Mouse (Mus musculus) CH12.LX (cell line): ENCODE results near the gene Smim22. TPM values are rescaled to one million over a fixed set of nuclear protein-coding genes. Genes with fewer than 3 reads are reported as not detected.

Source experiments
- DNase-seq: peaks from one replicate; pipeline ENCODE4 v3.0.0-alpha.2; 2013; ENCODE audit errors: extremely low read depth
- H3K27ac ChIP-seq: 2 replicates; pipeline ENCODE4 v1.5.1; 2012; ENCODE audit warnings: low read depth, mild to moderate bottlenecking, control low read depth, moderate library complexity; ENCODE audit not compliant: insufficient read depth
- H3K27me3 ChIP-seq: replicated peaks from 2 replicates; pipeline ENCODE3; 2012; ENCODE audit warnings: inconsistent platforms
- H3K36me3 ChIP-seq, 2 experiments: replicated peaks in 1 of 2; 2 replicates each; pipeline versions ENCODE3 to v1.6.1; 2012; ENCODE audit warnings: inconsistent platforms in 1 of 2, low read length in 1 of 2, mild to moderate bottlenecking in 1 of 2, mixed read lengths in 1 of 2, moderate library complexity in 1 of 2; ENCODE audit not compliant: control insufficient read depth in 1 of 2, insufficient read depth in 1 of 2
- H3K4me1 ChIP-seq, 2 experiments: 2 replicates each; pipeline ENCODE4 v1.6.1; 2012; ENCODE audit warnings: inconsistent platforms in 1 of 2, moderate library complexity in 1 of 2; ENCODE audit not compliant: insufficient read depth in 2 of 2, control insufficient read depth in 1 of 2
- H3K4me2 ChIP-seq: 2 replicates; pipeline ENCODE4 v1.6.1; 2012; ENCODE audit warnings: low read depth, mild to moderate bottlenecking, control low read depth; ENCODE audit not compliant: poor library complexity, insufficient read depth, severe bottlenecking
- H3K4me3 ChIP-seq, 3 experiments: fragments of 150-350 bp in 1 of 3; sonication (generic) in 1 of 3; replicated peaks in 1 of 3; 2 replicates each; pipeline versions ENCODE3 to v1.5.1; 2011 to 2012; ENCODE audit warnings: low read depth in 2 of 3, low read length in 2 of 3, mild to moderate bottlenecking in 2 of 3, moderate library complexity in 2 of 3, control low read depth in 1 of 3, improper control_type of control experiment in 1 of 3, inconsistent platforms in 1 of 3, mixed read lengths in 1 of 3; ENCODE audit not compliant: poor library complexity in 1 of 3
- H3K79me2 ChIP-seq: replicated peaks from 2 replicates; pipeline ENCODE4 v1.6.1; 2012; ENCODE audit warnings: mild to moderate bottlenecking, moderate library complexity; ENCODE audit not compliant: control insufficient read depth, poor library complexity, insufficient read depth, severe bottlenecking; ENCODE audit errors: extremely low read depth
- H3K9ac ChIP-seq: 2 replicates; pipeline ENCODE4 v1.6.1; 2012; ENCODE audit warnings: low read depth, mild to moderate bottlenecking, control low read depth, moderate library complexity; ENCODE audit not compliant: insufficient read depth
- H3K9me3 ChIP-seq: replicated peaks from 2 replicates; pipeline ENCODE3; 2012; ENCODE audit warnings: low read length, inconsistent platforms, mixed read lengths
- BHLHE40 ChIP-seq: IDR thresholded peaks from 2 replicates; pipeline ENCODE4 v1.6.1; 2011; ENCODE audit warnings: mild to moderate bottlenecking, low read depth, low read length, improper control_type of control experiment
- CHD1 ChIP-seq: IDR thresholded peaks from 2 replicates; pipeline ENCODE4 v1.6.1; 2012; ENCODE audit warnings: low read depth, low read length, improper control_type of control experiment, inconsistent platforms
- CTCF ChIP-seq, 2 experiments: IDR thresholded peaks in 1 of 2; conservative IDR thresholded peaks in 1 of 2; 2 replicates each; pipeline ENCODE4 v1.5.1; 2011 to 2012; ENCODE audit warnings: low read depth in 2 of 2, low read length in 2 of 2, improper control_type of control experiment in 1 of 2, inconsistent platforms in 1 of 2, mild to moderate bottlenecking in 1 of 2, moderate library complexity in 1 of 2
- E2F4 ChIP-seq: IDR thresholded peaks from 2 replicates; pipeline ENCODE4 v1.6.1; 2011; ENCODE audit warnings: low read depth, low read length, improper control_type of control experiment; ENCODE audit not compliant: insufficient replicate concordance
- ELF1 ChIP-seq: IDR thresholded peaks from 2 replicates; pipeline ENCODE4 v1.6.1; 2014; ENCODE audit warnings: low read depth, mild to moderate bottlenecking, inconsistent platforms, low read length, improper control_type of control experiment
- GABPA ChIP-seq: IDR thresholded peaks from 2 replicates; pipeline ENCODE4 v1.6.1; 2012; ENCODE audit warnings: low read depth, low read length, improper control_type of control experiment, inconsistent platforms; ENCODE audit not compliant: insufficient replicate concordance
- HCFC1 ChIP-seq: IDR thresholded peaks from 2 replicates; pipeline ENCODE4 v1.6.1; 2012; ENCODE audit warnings: low read depth, mild to moderate bottlenecking, inconsistent platforms, low read length, improper control_type of control experiment
- JUN ChIP-seq: IDR thresholded peaks from 2 replicates; pipeline ENCODE4 v1.6.1; 2011; ENCODE audit warnings: low read depth, mild to moderate bottlenecking, low read length, improper control_type of control experiment, moderate library complexity; ENCODE audit not compliant: insufficient read depth
- MAFK ChIP-seq: IDR thresholded peaks from 2 replicates; pipeline ENCODE4 v1.6.1; 2011; ENCODE audit warnings: low read length, improper control_type of control experiment; ENCODE audit not compliant: insufficient replicate concordance
- MAX ChIP-seq: IDR thresholded peaks from 2 replicates; pipeline ENCODE4 v1.6.1; 2011; ENCODE audit warnings: low read length, improper control_type of control experiment
- MEF2A ChIP-seq: IDR thresholded peaks from 2 replicates; pipeline ENCODE4 v1.6.1; 2014; ENCODE audit warnings: low read depth, mild to moderate bottlenecking, inconsistent platforms, low read length, improper control_type of control experiment, borderline replicate concordance
- MYC ChIP-seq: IDR thresholded peaks from 2 replicates; pipeline ENCODE4 v1.6.1; 2011; ENCODE audit warnings: low read depth, mild to moderate bottlenecking, improper control_type of control experiment, low read length
- PAX5 ChIP-seq: IDR thresholded peaks from 2 replicates; pipeline ENCODE4 v1.6.1; 2012; ENCODE audit warnings: low read length, inconsistent platforms, mixed read lengths
- POLR2A ChIP-seq: IDR thresholded peaks from 2 replicates; pipeline ENCODE4 v1.6.1; 2011; ENCODE audit warnings: low read depth, mild to moderate bottlenecking, improper control_type of control experiment, low read length
- POLR2AphosphoS2 ChIP-seq: IDR thresholded peaks from 2 replicates; pipeline ENCODE4 v1.6.1; 2011; ENCODE audit warnings: low read depth, low read length, improper control_type of control experiment
- RAD21 ChIP-seq: IDR thresholded peaks from 2 replicates; pipeline ENCODE4 v1.6.1; 2011; ENCODE audit warnings: low read depth, mild to moderate bottlenecking, low read length, improper control_type of control experiment, moderate library complexity
- SIN3A ChIP-seq: IDR thresholded peaks from 2 replicates; pipeline ENCODE4 v1.6.1; 2012; ENCODE audit warnings: low read length, improper control_type of control experiment, inconsistent platforms
- SMC3 ChIP-seq: IDR thresholded peaks from 2 replicates; pipeline ENCODE4 v1.6.1; 2011; ENCODE audit warnings: low read depth, low read length, improper control_type of control experiment
- TBP ChIP-seq: conservative IDR thresholded peaks from 2 replicates; pipeline ENCODE4 v1.6.1; 2011; ENCODE audit warnings: low read depth, low read length, improper control_type of control experiment
- TCF12 ChIP-seq: IDR thresholded peaks from 2 replicates; pipeline ENCODE4 v1.6.1; 2014; ENCODE audit warnings: low read depth, mild to moderate bottlenecking, inconsistent platforms, low read length, improper control_type of control experiment
- UBTF ChIP-seq: IDR thresholded peaks from 2 replicates; pipeline ENCODE4 v1.6.1; 2012; ENCODE audit warnings: low read depth, mild to moderate bottlenecking, inconsistent platforms, low read length, improper control_type of control experiment, moderate library complexity
- USF2 ChIP-seq: conservative IDR thresholded peaks from 2 replicates; pipeline ENCODE4 v1.6.1; 2011; ENCODE audit warnings: low read depth, low read length, improper control_type of control experiment
- dilution Hi-C: fragments of 300-500 bp; cut with MboI; formaldehyde crosslinking; loops from 2 replicates; pipeline ENCODE4 v1.14.3; 2020; ENCODE audit warnings: low sequenced_read_pairs; ENCODE audit not compliant: extremely low pct_unique_long_range_greater_than_20kb, extremely low pct_ligation_motif_present
- in situ Hi-C: fragments of 300-500 bp; cut with MboI; formaldehyde crosslinking; loops from 3 replicates; pipeline ENCODE4 v1.14.3; 2019; ENCODE audit warnings: low sequenced_read_pairs, low pct_ligation_motif_present, low pct_unique_long_range_greater_than_20kb, mixed read lengths
- polyA plus RNA-seq: library from polyadenylated mRNA; unstranded; fragments of >175 nt; gene quantifications from 2 replicates; pipeline ENCODE4 v1.2.1, GENCODE M21; 2012; ENCODE audit warnings: low read depth; ENCODE audit not compliant: insufficient read length
- total RNA-seq, 2 experiments: library from RNA; depleted of rRNA; stranded (reverse); fragments of 300-350 nt in 1 of 2; fragments of >200 nt in 1 of 2; gene quantifications; 2 replicates each; pipeline ENCODE4 v1.2.3; 2012 to 2014

Gene Smim22
- total and polyA plus RNA-seq, 3 experiments, result not detected

- H3K4me3 ChIP-seq, result no peak overlapping the region
- H3K27me3 ChIP-seq, result no peaks in the 10 kb centered on the region
- no peak overlapping the region for H3K9ac ChIP-seq
- H3K79me2 ChIP-seq, result no peaks in the 10 kb centered on the region
- peaks cover 0 to 2% of the 10 kb centered on the region in 2 experiments for H3K36me3 ChIP-seq
- no peaks in the 10 kb centered on the region for H3K9me3 ChIP-seq
- no peak overlapping the region for H3K27ac ChIP-seq
- no peak overlapping the region for H3K4me2 ChIP-seq
- TF ChIP-seq TCF12, result no peak
- no peak for TF ChIP-seq BHLHE40
- TF ChIP-seq CHD1, result no peak
- no peak for TF ChIP-seq SMC3
- no peak for TF ChIP-seq JUN
- no peak for TF ChIP-seq UBTF
- TF ChIP-seq, all 38 proteins: peak for 0
- peaks cover 6 to 34% of the 10 kb centered on the region in 2 experiments; a peak in 3 of 4 replicates for H3K4me1 ChIP-seq
- dilution Hi-C loops (no loop called here), in situ Hi-C loops (no loop called here)
- DNase-seq, result no peak
These were observed 35.5 kb upstream of the Smim22 start for GRCm38 (mm10) chr16:4971626-4972025.

DNA sequence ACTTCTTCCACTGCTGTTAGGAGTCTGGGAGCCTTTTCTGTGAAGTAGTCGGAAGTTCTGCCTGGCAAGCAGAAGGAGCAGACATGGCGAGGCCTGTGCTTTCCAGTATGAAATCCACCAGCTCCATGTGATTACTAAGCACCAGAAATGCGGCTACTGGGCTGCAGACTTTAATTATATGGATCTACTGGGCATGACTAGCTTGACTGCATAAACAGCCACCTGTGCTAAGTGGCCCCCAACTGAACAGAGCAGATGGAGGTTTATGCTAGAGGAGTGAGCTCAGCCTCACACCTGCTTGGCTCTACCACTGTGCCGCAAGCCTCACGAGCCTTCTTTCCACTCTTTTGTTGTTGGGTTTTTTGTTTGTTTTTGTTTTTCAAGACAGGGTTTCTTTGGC, 32.6 kb upstream of the Smim22 start:
- no peak overlapping the region for H3K27ac ChIP-seq
- H3K27me3 ChIP-seq, result no peaks in the 10 kb centered on the region
- peaks cover 0 to 2% of the 10 kb centered on the region in 2 experiments for H3K36me3 ChIP-seq
- H3K9me3 ChIP-seq, result no peaks in the 10 kb centered on the region
- no peak for TF ChIP-seq ELF1
- TF ChIP-seq MAFK, result no peak
- TF ChIP-seq POLR2AphosphoS2, result no peak
- no peak for TF ChIP-seq CHD1
- TF ChIP-seq MEF2A, result no peak
- no peak for TF ChIP-seq E2F4
- TF ChIP-seq TBP, result no peak
- no peak for TF ChIP-seq SIN3A
- no peak for TF ChIP-seq MAX
- TF ChIP-seq JUN, result no peak
- no peak for TF ChIP-seq GABPA
- no peak for TF ChIP-seq USF2
- no peak for TF ChIP-seq SMC3
- TF ChIP-seq RAD21, result no peak
- no peak for TF ChIP-seq UBTF
- TF ChIP-seq CTCF (conservative IDR thresholded peaks at IDR 0.05 in 1 of 2, IDR thresholded peaks at IDR 0.05 in 1 of 2; ENCODE audit: low read depth in 2 of 2, low read length in 2 of 2), result no peak
- TF ChIP-seq MYC, result no peak
- TF ChIP-seq PAX5, result no peak
- TF ChIP-seq POLR2A, result no peak
- TF ChIP-seq HCFC1, result no peak
- TF ChIP-seq, all 38 proteins: peak for 0
- dilution Hi-C loops, result no loop called here
- no peak overlapping the region for H3K4me3 ChIP-seq
- H3K79me2 ChIP-seq, result no peaks in the 10 kb centered on the region
- no peak for DNase-seq
- in situ Hi-C loops, result no loop called here
- H3K4me2 ChIP-seq, result no peak overlapping the region
- H3K9ac ChIP-seq, result no peak overlapping the region
- H3K4me1 ChIP-seq, result peaks cover 0 to 14% of the 10 kb centered on the region in 2 experiments; a peak in 3 of 4 replicates
